Mouse (Mus musculus) lung, postnatal 0 days (tissue): ENCODE data around the gene Ctc1. TPM values are rescaled to one million over a fixed set of nuclear protein-coding genes. Genes with fewer than 3 reads are reported as not detected.
A peak's percentile ranks its signal among the peaks of the same experiment; 100 is the strongest.
"Not testable (repeated sequence)": the region's sequence is repeated elsewhere in the genome, so short reads cannot be mapped to it uniquely, and the experiment has no call there.

ENCODE experiments used
- ATAC-seq: fragments of 200-750 bp; cut with Nextera tagmentation; 2 replicates; pipeline ENCODE4 v1.8.0; 2017; ENCODE audit warnings: moderate library complexity
- DNase-seq: peaks from one replicate; pipeline ENCODE4 v3.0.0-alpha.2; 2016; ENCODE audit warnings: low spot score
- H3K27ac ChIP-seq: fragments of 300-500 bp; sonication (generic); 2 replicates; pipeline ENCODE4 v1.5.1; 2014; ENCODE audit warnings: antibody characterized with exemption, mild to moderate bottlenecking, low read length, mixed read lengths
- H3K27me3 ChIP-seq: fragments of 300-500 bp; sonication (generic); replicated peaks from 2 replicates; pipeline ENCODE4 v1.6.1; 2014; ENCODE audit warnings: low read length, mixed read lengths; ENCODE audit not compliant: insufficient read depth
- H3K36me3 ChIP-seq: fragments of 300-500 bp; sonication (generic); 2 replicates; pipeline ENCODE4 v1.6.1; 2014; ENCODE audit warnings: low read length, mixed read lengths; ENCODE audit not compliant: insufficient read depth
- H3K4me1 ChIP-seq: fragments of 300-500 bp; sonication (generic); 2 replicates; pipeline ENCODE4 v1.6.1; 2014; ENCODE audit warnings: antibody characterized with exemption, low read depth, low read length, mixed read lengths; ENCODE audit not compliant: insufficient read depth
- H3K4me2 ChIP-seq: fragments of 300-500 bp; sonication (generic); replicated peaks from 2 replicates; pipeline ENCODE4 v1.6.1; 2014; ENCODE audit warnings: low read depth, mild to moderate bottlenecking, low read length, moderate library complexity, mixed read lengths
- H3K4me3 ChIP-seq: fragments of 300-500 bp; sonication (generic); 2 replicates; pipeline ENCODE4 v1.5.1; 2014; ENCODE audit warnings: low read depth, low read length
- H3K9ac ChIP-seq: fragments of 300-500 bp; sonication (generic); replicated peaks from 2 replicates; pipeline ENCODE4 v1.6.1; 2014; ENCODE audit warnings: low read depth, mild to moderate bottlenecking
- H3K9me3 ChIP-seq: fragments of 300-500 bp; sonication (generic); 2 replicates; pipeline ENCODE4 v1.6.1; 2016; ENCODE audit warnings: low read length, mixed read lengths
- CTCF ChIP-seq: IDR thresholded peaks from 2 replicates; pipeline ENCODE4 v1.5.1; 2016; ENCODE audit warnings: antibody characterized with exemption, mild to moderate bottlenecking
- EP300 ChIP-seq: IDR thresholded peaks from 2 replicates; pipeline ENCODE4 v1.6.1; 2016; ENCODE audit warnings: antibody characterized with exemption, mild to moderate bottlenecking, control low read depth
- WGBS: fragments of 180-500 bp; shearing (Covaris S2); extraction: QIAGEN DNeasy Blood & Tissue Kit; methylation state at CpG from one replicate; pipeline ENCODE4 v1.1.7; 2014; 5-methylcytosine and 5-hydroxymethylcytosine counted together
- polyA plus RNA-seq: library from polyadenylated mRNA; unstranded; fragments of >200 nt; fragmentation: Nextera tagmentation; extraction: Ambion mirVana; gene quantifications from 2 replicates; pipeline ENCODE4 v1.2.1, GENCODE M21; 2015

Ctc1 gene
- polyA plus RNA-seq, 1 experiment from 2014 or later: 12.3 TPM

GRCm38 (mm10) chr11:68987365-68987882, 28.3 kb upstream of the Ctc1 start:
- H3K36me3 ChIP-seq: peaks cover 14% of the 10 kb centered on the region; the same call in 1 of the 2 replicates
- 87% methylated on average over 11 of the region's 11 CpGs for WGBS
- ATAC-seq: no peak

GRCm38 (mm10) chr11:68988341-68988740, 27.4 kb upstream of the Ctc1 start:
- H3K36me3 ChIP-seq: peaks cover 14% of the 10 kb centered on the region; the same call in 1 of the 2 replicates
- no peaks in the 10 kb centered on the region for H3K27me3 ChIP-seq
- DNase-seq (no peak), ATAC-seq (peak; percentile 25; the same call in 1 of the 2 replicates)
- 81% methylated on average over 17 of the region's 17 CpGs for WGBS
- no peak overlapping the region for H3K4me2 ChIP-seq
- no peak overlapping the region for H3K9ac ChIP-seq
- TF ChIP-seq EP300: no peak
- no peak for TF ChIP-seq CTCF
- H3K4me1 ChIP-seq: no peaks in the 10 kb centered on the region
- H3K27ac ChIP-seq: no peak overlapping the region
- H3K4me3 ChIP-seq: no peak overlapping the region
- no peaks in the 10 kb centered on the region for H3K9me3 ChIP-seq

More at GRCm38 (mm10) chr11:68987365-68987882, 28.3 kb upstream of the Ctc1 start:
- no peak overlapping the region for H3K4me3 ChIP-seq
- no peak for TF ChIP-seq EP300
- TF ChIP-seq CTCF: no peak
- no peak overlapping the region for H3K4me2 ChIP-seq
- no peak overlapping the region for H3K27ac ChIP-seq
- DNase-seq: no peak
- H3K9me3 ChIP-seq: no peaks in the 10 kb centered on the region
- no peak overlapping the region for H3K9ac ChIP-seq
- no peaks in the 10 kb centered on the region for H3K4me1 ChIP-seq
- H3K27me3 ChIP-seq: no peaks in the 10 kb centered on the region

GRCm38 (mm10) chr11:68993122-68993521, 22.6 kb upstream of the Ctc1 start:
- Histone ChIP-seq H3K9ac (no peak overlapping the region), H3K27me3 (no peaks in the 10 kb centered on the region), H3K4me3 (no peak overlapping the region), H3K36me3 (peaks cover 22% of the 10 kb centered on the region; the same call in 1 of the 2 replicates), H3K4me2 (no peak overlapping the region), H3K27ac (no peak overlapping the region), H3K4me1 (no peaks in the 10 kb centered on the region), H3K9me3 (no peaks in the 10 kb centered on the region)
- ATAC-seq (no peak), DNase-seq (no peak)
- WGBS: 82% methylated on average over 7 of the region's 7 CpGs
- TF ChIP-seq EP300: no peak
- TF ChIP-seq CTCF: no peak

- ATAC-seq (no peak), DNase-seq (no peak)
- Histone ChIP-seq H3K27ac (no peak overlapping the region), H3K4me1 (no peaks in the 10 kb centered on the region), H3K4me3 (no peak overlapping the region), H3K9ac (no peak overlapping the region), H3K4me2 (no peak overlapping the region), H3K27me3 (no peaks in the 10 kb centered on the region), H3K36me3 (peaks cover 28% of the 10 kb centered on the region; the same call in 1 of the 2 replicates), H3K9me3 (no peaks in the 10 kb centered on the region)
- TF ChIP-seq EP300: no peak
- TF ChIP-seq CTCF: no peak; the same call in 1 of the 2 replicates
- WGBS: 93% methylated on average over 3 of the region's 3 CpGs
These were observed 21.3 kb upstream of the Ctc1 start for GRCm38 (mm10) chr11:68994377-68994776.

- ATAC-seq: no peak
These were observed 18.6 kb upstream of the Ctc1 start for GRCm38 (mm10) chr11:68997080-68997479.

GRCm38 (mm10) chr11:69002782-69003181, 12.9 kb upstream of the Ctc1 start:
- ATAC-seq, DNase-seq, H3K27ac ChIP-seq, H3K4me2 ChIP-seq, H3K9me3 ChIP-seq, H3K27me3 ChIP-seq, H3K9ac ChIP-seq, H3K4me1 ChIP-seq, H3K4me3 ChIP-seq: not testable (repeated sequence)
- WGBS: 83% methylated on average over 4 of the region's 4 CpGs
- H3K36me3 ChIP-seq: peaks cover 20% of the 10 kb centered on the region

More at GRCm38 (mm10) chr11:68997080-68997479, 18.6 kb upstream of the Ctc1 start:
- H3K4me3 ChIP-seq: no peak overlapping the region
- no peaks in the 10 kb centered on the region for H3K27me3 ChIP-seq
- no peak overlapping the region for H3K9ac ChIP-seq
- H3K9me3 ChIP-seq: no peaks in the 10 kb centered on the region
- H3K4me2 ChIP-seq: no peak overlapping the region
- no peak overlapping the region for H3K27ac ChIP-seq
- no peaks in the 10 kb centered on the region for H3K4me1 ChIP-seq
- H3K36me3 ChIP-seq: peaks cover 28% of the 10 kb centered on the region
- 82% methylated on average over 4 of the region's 4 CpGs for WGBS
- no peak for TF ChIP-seq CTCF
- DNase-seq: no peak

GRCm38 (mm10) chr11:69003592-69003991, 12.1 kb upstream of the Ctc1 start:
- DNase-seq: peak; percentile 14
- 52% methylated on average over 4 of the region's 4 CpGs for whole genome bisulfite sequencing

More at GRCm38 (mm10) chr11:69003592-69003991, 12.1 kb upstream of the Ctc1 start:
- no peaks in the 10 kb centered on the region for H3K4me1 ChIP-seq
- ATAC-seq: no peak
- no peak overlapping the region for H3K4me2 ChIP-seq
- no peak overlapping the region for H3K4me3 ChIP-seq
- peaks cover 18% of the 10 kb centered on the region for H3K36me3 ChIP-seq
- H3K27me3 ChIP-seq: no peaks in the 10 kb centered on the region
- no peak overlapping the region for H3K9ac ChIP-seq
- no peaks in the 10 kb centered on the region for H3K9me3 ChIP-seq
- no peak overlapping the region for H3K27ac ChIP-seq
- TF ChIP-seq CTCF (peak; percentile 43), EP300 (no peak)
